Mouse (Mus musculus): ENCODE data around the gene Vopp1. TPM values are rescaled to one million over a fixed set of nuclear protein-coding genes. Genes with fewer than 3 reads are reported as not detected.

The Vopp1 gene
- polyA plus RNA-seq, 1 experiment from 2014 or later, result 18.5 TPM

DNA sequence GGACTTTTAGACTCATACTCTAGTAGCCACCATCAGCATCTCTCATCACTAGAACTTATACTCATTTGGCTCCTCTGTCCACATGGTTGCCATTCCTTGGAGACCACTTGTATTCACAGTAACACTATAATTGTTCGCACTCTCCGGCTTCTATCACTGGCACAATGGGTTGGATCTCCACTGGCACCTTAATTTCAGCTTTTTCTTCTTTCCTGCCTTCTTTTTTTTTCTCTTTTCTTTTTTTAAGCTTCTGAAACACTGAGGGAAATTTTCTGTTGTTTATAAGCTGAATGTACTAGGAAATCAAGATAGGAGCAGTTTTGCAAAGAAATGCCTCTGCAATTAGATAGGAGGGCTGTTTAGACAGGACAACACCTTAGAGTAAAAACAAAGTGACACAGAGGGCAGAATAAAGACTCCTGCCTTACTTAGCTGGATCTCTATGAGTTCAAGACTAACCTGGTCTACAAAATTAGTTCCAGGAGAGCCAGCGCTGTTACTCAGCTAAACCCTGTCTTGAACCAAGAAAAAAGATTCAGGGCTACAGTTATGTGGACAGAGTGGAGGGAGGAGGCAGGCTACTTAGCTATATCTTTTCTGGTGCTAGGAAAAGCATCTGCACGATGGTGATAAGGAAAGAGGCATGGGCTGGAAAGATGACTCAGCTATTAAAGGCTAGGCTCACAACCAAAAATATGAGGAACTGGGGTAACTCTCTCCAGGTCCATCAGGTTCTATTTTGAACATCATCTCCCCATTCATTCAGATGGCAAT lies 79.8 kb downstream of the Vopp1 start:
- Histone ChIP-seq H3K4me1 (ENCODE audit: control insufficient read depth, insufficient read depth, low read length) (no peaks in the 10 kb centered on the region; the same call in 1 of the 2 replicates), H3K36me3 (ENCODE audit: control insufficient read depth, insufficient read depth, low read length) (no peaks in the 10 kb centered on the region), H3K27me3 (ENCODE audit: control insufficient read depth, insufficient read depth, low read length) (no peaks in the 10 kb centered on the region), H3K9ac (ENCODE audit: low read depth, low read length) (no peak overlapping the region), H3K4me2 (no peak overlapping the region), H3K27ac (ENCODE audit: low read depth, low read length) (peak overlapping the region; percentile 69), H3K9me3 (replicated peaks; ENCODE audit: control insufficient read depth, low read length) (no peaks in the 10 kb centered on the region), H3K4me3 (ENCODE audit: low read depth, low read length) (no peak overlapping the region)
- ATAC-seq (replicated peaks; ENCODE audit: insufficient number of reproducible peaks, low FRiP score, low TSS enrichment), result peak; percentile 91
- WGBS (ENCODE audit: insufficient replicate concordance), result 72% methylated on average over 4 of the region's 4 CpGs

DNA sequence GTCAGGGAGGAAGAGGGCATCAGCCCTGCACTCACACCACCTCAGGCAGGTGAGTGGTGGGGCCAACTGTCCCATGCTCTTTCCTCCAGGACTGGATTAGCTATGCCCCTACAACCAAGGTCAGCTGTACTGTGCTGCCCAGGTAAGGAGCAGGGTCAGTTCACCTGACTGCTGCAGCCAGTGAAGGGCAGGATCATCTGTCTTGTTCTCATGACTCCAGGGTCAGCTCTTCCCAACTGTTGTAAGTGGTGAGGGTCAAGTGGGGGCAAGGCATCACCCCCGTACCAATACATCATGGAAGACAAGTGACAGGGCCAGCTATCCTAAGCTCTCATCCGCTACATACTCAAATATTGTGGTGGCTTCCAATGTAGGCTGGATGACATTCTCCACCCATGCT lies 80.8 kb downstream of the Vopp1 start:
- no peak overlapping the region for H3K4me2 ChIP-seq
- no peaks in the 10 kb centered on the region for H3K9me3 ChIP-seq (replicated peaks; ENCODE audit: control insufficient read depth, low read length)
- ATAC-seq (replicated peaks; ENCODE audit: insufficient number of reproducible peaks, low FRiP score, low TSS enrichment), result no peak
- H3K9ac ChIP-seq (ENCODE audit: low read depth, low read length), result no peak overlapping the region
- no peaks in the 10 kb centered on the region for H3K27me3 ChIP-seq (ENCODE audit: control insufficient read depth, insufficient read depth, low read length)
- H3K4me1 ChIP-seq (ENCODE audit: control insufficient read depth, insufficient read depth, low read length), result no peaks in the 10 kb centered on the region; the same call in 1 of the 2 replicates
- no peaks in the 10 kb centered on the region for H3K36me3 ChIP-seq (ENCODE audit: control insufficient read depth, insufficient read depth, low read length)
- H3K4me3 ChIP-seq (ENCODE audit: low read depth, low read length), result no peak overlapping the region
- WGBS (ENCODE audit: insufficient replicate concordance), result 95% methylated on average over 2 of the region's 2 CpGs
- H3K27ac ChIP-seq (ENCODE audit: low read depth, low read length), result no peak overlapping the region

DNA sequence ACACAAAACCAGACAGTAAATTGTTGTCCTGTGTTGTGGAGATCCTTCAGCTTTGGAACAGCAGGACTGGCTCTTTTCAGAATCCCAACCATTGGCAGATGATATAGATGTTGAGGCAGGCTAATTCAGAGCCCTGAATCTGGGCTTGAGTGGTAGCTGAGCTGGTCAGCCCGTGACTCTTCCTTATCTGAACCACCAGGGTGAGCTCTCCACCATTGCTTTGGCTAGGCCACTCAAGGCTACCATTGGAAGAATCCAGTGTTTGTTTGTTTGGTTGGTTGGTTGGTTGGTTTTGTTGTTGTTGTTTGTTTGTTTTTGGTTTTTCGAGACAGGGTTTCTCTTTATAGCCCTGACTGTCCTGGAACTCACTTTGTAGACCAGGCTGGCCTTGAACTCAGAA lies 81.6 kb downstream of the Vopp1 start:
- Histone ChIP-seq H3K27me3 (ENCODE audit: control insufficient read depth, insufficient read depth, low read length) (no peaks in the 10 kb centered on the region), H3K36me3 (ENCODE audit: control insufficient read depth, insufficient read depth, low read length) (no peaks in the 10 kb centered on the region), H3K9ac (ENCODE audit: low read depth, low read length) (no peak overlapping the region), H3K9me3 (replicated peaks; ENCODE audit: control insufficient read depth, low read length) (no peaks in the 10 kb centered on the region), H3K4me3 (ENCODE audit: low read depth, low read length) (no peak overlapping the region), H3K4me1 (ENCODE audit: control insufficient read depth, insufficient read depth, low read length) (no peaks in the 10 kb centered on the region; the same call in 1 of the 2 replicates), H3K4me2 (no peak overlapping the region), H3K27ac (ENCODE audit: low read depth, low read length) (no peak overlapping the region)
- ATAC-seq (replicated peaks; ENCODE audit: insufficient number of reproducible peaks, low FRiP score, low TSS enrichment), result no peak
- WGBS (ENCODE audit: insufficient replicate concordance), result 60% methylated on average over 2 of the region's 2 CpGs

DNA sequence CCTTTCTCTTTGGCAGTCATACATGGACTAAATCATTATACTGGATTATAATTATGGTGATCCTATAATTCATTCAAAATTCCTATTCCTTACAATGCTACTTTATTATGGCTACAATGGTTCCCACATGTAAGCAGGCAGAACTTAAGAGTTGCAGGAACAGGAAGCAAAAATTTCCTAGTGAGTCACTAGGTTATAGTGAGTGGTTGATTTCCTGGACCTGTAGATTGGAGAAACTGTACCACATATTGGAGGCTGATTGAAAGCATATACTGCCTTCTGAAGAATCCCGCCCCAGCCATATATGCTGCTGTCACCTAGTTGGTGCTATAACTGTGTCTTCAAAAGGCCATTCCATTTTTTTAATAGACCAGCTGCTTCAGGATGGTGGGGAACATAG lies 82.2 kb downstream of the Vopp1 start:
- no peak overlapping the region for H3K4me3 ChIP-seq (ENCODE audit: low read depth, low read length)
- no peak for ATAC-seq (replicated peaks; ENCODE audit: insufficient number of reproducible peaks, low FRiP score, low TSS enrichment)
- H3K4me2 ChIP-seq, result no peak overlapping the region
- no peak overlapping the region for H3K27ac ChIP-seq (ENCODE audit: low read depth, low read length)
- no peaks in the 10 kb centered on the region for H3K9me3 ChIP-seq (replicated peaks; ENCODE audit: control insufficient read depth, low read length)
- H3K9ac ChIP-seq (ENCODE audit: low read depth, low read length), result no peak overlapping the region
- no peaks in the 10 kb centered on the region for H3K36me3 ChIP-seq (ENCODE audit: control insufficient read depth, insufficient read depth, low read length)
- 73% methylated on average over 1 of the region's 1 CpGs for WGBS (ENCODE audit: insufficient replicate concordance)
- no peaks in the 10 kb centered on the region; the same call in 1 of the 2 replicates for H3K4me1 ChIP-seq (ENCODE audit: control insufficient read depth, insufficient read depth, low read length)
- no peaks in the 10 kb centered on the region for H3K27me3 ChIP-seq (ENCODE audit: control insufficient read depth, insufficient read depth, low read length)

DNA sequence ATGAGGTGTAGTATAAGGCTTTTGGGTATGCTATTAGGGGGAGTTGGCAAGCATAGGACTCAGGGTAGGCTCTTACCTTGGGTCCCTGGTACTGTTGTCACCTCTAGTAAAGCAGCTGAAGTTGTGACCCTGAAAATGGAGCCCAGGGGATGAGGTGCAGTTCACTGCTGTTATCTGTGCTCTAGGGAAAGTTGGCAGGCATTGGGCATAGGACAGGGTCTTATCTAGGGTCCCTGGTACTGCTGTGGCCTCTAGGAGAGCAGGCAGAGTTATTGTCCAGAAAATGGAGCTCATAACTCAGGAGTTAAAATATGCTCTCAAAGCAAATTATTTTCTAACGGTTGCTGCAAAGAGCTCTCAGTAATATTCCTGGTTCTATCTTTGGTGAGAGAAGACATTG lies 103.6 kb downstream of the Vopp1 start:
- H3K9ac ChIP-seq (ENCODE audit: low read depth, low read length), result no peak overlapping the region
- 90% methylated on average over 1 of the region's 1 CpGs for WGBS (ENCODE audit: insufficient replicate concordance)
- no peak overlapping the region for H3K27ac ChIP-seq (ENCODE audit: low read depth, low read length)
- no peaks in the 10 kb centered on the region for H3K27me3 ChIP-seq (ENCODE audit: control insufficient read depth, insufficient read depth, low read length)
- no peak overlapping the region for H3K4me3 ChIP-seq (ENCODE audit: low read depth, low read length)
- H3K36me3 ChIP-seq (ENCODE audit: control insufficient read depth, insufficient read depth, low read length), result no peaks in the 10 kb centered on the region; the same call in 1 of the 2 replicates
- H3K9me3 ChIP-seq (replicated peaks; ENCODE audit: control insufficient read depth, low read length), result no peaks in the 10 kb centered on the region
- H3K4me2 ChIP-seq, result no peak overlapping the region
- ATAC-seq (replicated peaks; ENCODE audit: insufficient number of reproducible peaks, low FRiP score, low TSS enrichment), result no peak
- H3K4me1 ChIP-seq (ENCODE audit: control insufficient read depth, insufficient read depth, low read length), result no peaks in the 10 kb centered on the region

DNA sequence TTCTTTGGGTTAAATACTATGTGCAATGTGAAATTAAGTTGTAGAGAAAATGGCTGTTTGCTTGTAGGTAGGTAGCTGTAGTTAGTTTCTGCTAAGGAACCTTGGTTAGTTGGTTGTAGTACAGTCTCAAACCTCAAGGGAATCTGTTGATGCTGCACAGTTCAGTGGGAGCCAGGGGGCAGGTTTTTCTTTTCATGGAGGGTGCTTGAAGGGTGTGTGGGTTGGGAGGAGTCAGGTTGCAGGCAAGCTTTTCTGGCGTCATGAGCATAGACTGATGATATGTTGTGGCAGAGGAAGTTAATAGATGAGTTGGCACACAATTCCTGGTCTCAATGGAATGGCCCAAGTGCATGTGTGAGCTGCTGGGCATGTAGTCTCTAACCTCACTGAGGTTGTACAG lies 113.2 kb downstream of the Vopp1 start:
- ATAC-seq (replicated peaks; ENCODE audit: insufficient number of reproducible peaks, low FRiP score, low TSS enrichment), result no peak
- H3K27ac ChIP-seq (ENCODE audit: low read depth, low read length), result no peak overlapping the region
- H3K27me3 ChIP-seq (ENCODE audit: control insufficient read depth, insufficient read depth, low read length), result no peaks in the 10 kb centered on the region
- H3K36me3 ChIP-seq (ENCODE audit: control insufficient read depth, insufficient read depth, low read length), result no peaks in the 10 kb centered on the region
- no peak overlapping the region for H3K4me3 ChIP-seq (ENCODE audit: low read depth, low read length)
- H3K4me1 ChIP-seq (ENCODE audit: control insufficient read depth, insufficient read depth, low read length), result no peaks in the 10 kb centered on the region
- no peaks in the 10 kb centered on the region for H3K9me3 ChIP-seq (replicated peaks; ENCODE audit: control insufficient read depth, low read length)
- no peak overlapping the region for H3K4me2 ChIP-seq
- no peak overlapping the region for H3K9ac ChIP-seq (ENCODE audit: low read depth, low read length)
- 17% methylated on average over 1 of the region's 1 CpGs for WGBS (ENCODE audit: insufficient replicate concordance)

DNA sequence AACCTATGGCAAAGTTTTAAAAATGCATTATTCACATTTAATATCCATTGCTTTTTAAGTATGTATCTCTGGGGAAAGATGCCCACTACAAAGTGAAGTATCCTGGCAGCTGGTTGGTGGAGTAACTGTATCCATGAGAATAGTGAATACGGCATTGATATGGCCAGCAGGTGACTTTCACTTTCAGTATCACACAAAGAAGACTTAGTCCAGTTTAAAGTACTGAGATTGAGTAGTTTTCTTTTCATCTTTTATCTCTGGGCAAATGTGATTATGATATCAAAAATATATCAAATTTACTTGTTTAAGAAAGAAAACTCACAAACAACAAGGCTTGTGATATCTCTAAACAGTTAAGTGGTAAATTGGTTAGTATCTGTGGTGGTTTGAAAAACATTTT lies 118.2 kb downstream of the Vopp1 start:
- Histone ChIP-seq H3K4me1 (ENCODE audit: control insufficient read depth, insufficient read depth, low read length) (peaks cover 3% of the 10 kb centered on the region; the same call in 1 of the 2 replicates), H3K27ac (ENCODE audit: low read depth, low read length) (no peak overlapping the region), H3K27me3 (ENCODE audit: control insufficient read depth, insufficient read depth, low read length) (no peaks in the 10 kb centered on the region), H3K36me3 (ENCODE audit: control insufficient read depth, insufficient read depth, low read length) (no peaks in the 10 kb centered on the region), H3K4me3 (ENCODE audit: low read depth, low read length) (no peak overlapping the region), H3K9ac (ENCODE audit: low read depth, low read length) (no peak overlapping the region), H3K4me2 (no peak overlapping the region), H3K9me3 (replicated peaks; ENCODE audit: control insufficient read depth, low read length) (no peaks in the 10 kb centered on the region)
- no peak for ATAC-seq (replicated peaks; ENCODE audit: insufficient number of reproducible peaks, low FRiP score, low TSS enrichment)
- 92% methylated on average over 1 of the region's 1 CpGs for WGBS (ENCODE audit: insufficient replicate concordance)

DNA sequence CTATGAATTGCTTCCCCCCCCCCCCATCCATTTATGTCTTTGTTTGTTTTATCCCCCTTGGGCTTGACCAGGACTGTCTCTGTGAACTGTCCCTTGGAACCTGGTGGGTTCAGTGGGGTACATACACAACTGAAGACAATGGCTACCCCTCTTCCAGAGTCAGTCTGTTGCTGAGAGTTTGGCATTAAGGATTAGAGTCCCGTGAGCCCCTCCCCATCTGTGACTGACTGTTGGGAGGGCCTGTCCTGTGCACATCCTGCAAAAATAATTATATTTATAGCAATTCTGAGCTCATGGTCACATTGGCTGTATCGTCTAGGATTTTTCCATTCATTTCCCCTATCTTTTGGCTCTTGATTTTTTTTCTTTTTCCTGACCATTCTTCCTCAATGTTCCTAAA lies 121.3 kb downstream of the Vopp1 start:
- Histone ChIP-seq H3K4me3 (ENCODE audit: low read depth, low read length) (peak overlapping the region; percentile 63), H3K4me1 (ENCODE audit: control insufficient read depth, insufficient read depth, low read length) (peaks cover 3% of the 10 kb centered on the region; the same call in 1 of the 2 replicates), H3K9ac (ENCODE audit: low read depth, low read length) (peak overlapping the region; percentile 87), H3K4me2 (peak overlapping the region; percentile 74), H3K9me3 (replicated peaks; ENCODE audit: control insufficient read depth, low read length) (no peaks in the 10 kb centered on the region), H3K27ac (ENCODE audit: low read depth, low read length) (peak overlapping the region; percentile 90), H3K36me3 (ENCODE audit: control insufficient read depth, insufficient read depth, low read length) (no peaks in the 10 kb centered on the region), H3K27me3 (ENCODE audit: control insufficient read depth, insufficient read depth, low read length) (no peaks in the 10 kb centered on the region)
- 23% methylated on average over 2 of the region's 2 CpGs for WGBS (ENCODE audit: insufficient replicate concordance)
- ATAC-seq (replicated peaks; ENCODE audit: insufficient number of reproducible peaks, low FRiP score, low TSS enrichment), result peak; percentile 20; the same call in 1 of the 2 replicates
